Mouse (Mus musculus) cerebellum, adult 9-10 months (tissue): ENCODE measurements around the gene Kcnk3.

Source experiments
- DNase-seq: peaks from one replicate; pipeline ENCODE4 v3.0.0; 2022

The Kcnk3 gene

GRCm38 (mm10) chr5:30615819-30616218 is 27.8 kb downstream of the Kcnk3 start:
- DNase-seq = peak; percentile 15

- DNase-seq = peak; percentile 33
These were observed 28.7 kb downstream of the Kcnk3 start for GRCm38 (mm10) chr5:30616644-30617043.

- DNase-seq = peak; percentile 13
These were observed 29.4 kb downstream of the Kcnk3 start for GRCm38 (mm10) chr5:30617357-30617756.

- peak; percentile 38 for DNase-seq
These were observed 29.9 kb downstream of the Kcnk3 start for GRCm38 (mm10) chr5:30617851-30618250.

- DNase-seq = peak; percentile 20
These were observed 30.5 kb downstream of the Kcnk3 start for GRCm38 (mm10) chr5:30618376-30619003.

GRCm38 (mm10) chr5:30619211-30619610 is 31.2 kb downstream of the Kcnk3 start:
- peak; percentile 22 for DNase-seq

- peak; percentile 19 for DNase-seq
These were observed 32.6 kb downstream of the Kcnk3 start for GRCm38 (mm10) chr5:30620567-30620966.

- peak; percentile 7 for DNase-seq
These were observed 33.3 kb downstream of the Kcnk3 start for GRCm38 (mm10) chr5:30621211-30621790.

- DNase-seq = peak; percentile 35
These were observed 33.8 kb downstream of the Kcnk3 start for GRCm38 (mm10) chr5:30621844-30622176.

- DNase-seq = peak; percentile 36
These were observed 34.3 kb downstream of the Kcnk3 start for GRCm38 (mm10) chr5:30622177-30622840.

GRCm38 (mm10) chr5:30622841-30623185 is 34.8 kb downstream of the Kcnk3 start:
- DNase-seq = peak; percentile 25

- DNase-seq = no peak
These were observed 35.4 kb downstream of the Kcnk3 start for GRCm38 (mm10) chr5:30623380-30623779.

- peak; percentile 9 for DNase-seq
These were observed 36.3 kb downstream of the Kcnk3 start for GRCm38 (mm10) chr5:30624311-30624710.

- peak; percentile 27 for DNase-seq
These were observed 36.9 kb downstream of the Kcnk3 start for GRCm38 (mm10) chr5:30624908-30625307.

- DNase-seq = no peak
These were observed 37.4 kb downstream of the Kcnk3 start for GRCm38 (mm10) chr5:30625379-30625778.

- no peak for DNase-seq
These were observed 38.5 kb downstream of the Kcnk3 start for GRCm38 (mm10) chr5:30626331-30627105.

- no peak for DNase-seq
These were observed 40.5 kb downstream of the Kcnk3 start for GRCm38 (mm10) chr5:30628511-30628910.

- no peak for DNase-seq
These were observed 42.4 kb downstream of the Kcnk3 start for GRCm38 (mm10) chr5:30630401-30630800.

GRCm38 (mm10) chr5:30632134-30632533 is 44.2 kb downstream of the Kcnk3 start:
- DNase-seq = no peak

GRCm38 (mm10) chr5:30636994-30637393 is 49.0 kb downstream of the Kcnk3 start:
- no peak for DNase-seq

GRCm38 (mm10) chr5:30638041-30638440 is 50.1 kb downstream of the Kcnk3 start:
- DNase-seq = peak; percentile 86

- DNase-seq = no peak
These were observed 55.7 kb downstream of the Kcnk3 start for GRCm38 (mm10) chr5:30643477-30644179.

- no peak for DNase-seq
These were observed 58.1 kb downstream of the Kcnk3 start for GRCm38 (mm10) chr5:30646036-30646435.
